Mouse (Mus musculus) layer of hippocampus, adult 9-11 months (tissue): ENCODE results near the gene Mup13.
"Not testable (repeated sequence)": the region's sequence is repeated elsewhere in the genome, so short reads cannot be mapped to it uniquely, and the experiment has no call there.

Source experiments
- DNase-seq: peaks from one replicate; pipeline ENCODE4 v3.0.0; 2022

Gene Mup13

DNA sequence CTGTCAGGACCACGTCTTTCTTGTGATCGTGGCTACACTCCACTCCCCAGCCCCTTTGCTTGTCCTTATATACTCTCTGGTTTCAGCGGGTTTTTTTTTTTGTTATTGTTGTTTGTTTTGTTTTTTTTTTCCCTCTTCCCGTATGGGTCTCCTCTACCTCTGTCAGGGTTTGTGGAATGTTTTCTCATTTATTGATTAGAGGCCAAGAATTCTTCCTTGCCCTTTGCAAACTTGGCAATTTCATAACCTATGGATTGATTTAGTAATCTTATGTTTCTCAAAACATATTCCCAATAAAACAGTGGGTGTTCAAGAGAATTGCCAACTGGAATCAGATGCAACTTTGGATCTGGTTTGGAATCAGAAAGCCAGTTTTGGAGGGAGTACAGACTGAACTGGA, at the start of gene Mup13:
Mup13 (minus strand) TSS at position 101 of the 400 bp plus-strand sequence.
- not testable (repeated sequence) for DNase-seq
